Mouse (Mus musculus) CH12.LX (cell line): ENCODE results near the gene Gpatch2. TPM values are rescaled to one million over a fixed set of nuclear protein-coding genes. Genes with fewer than 3 reads are reported as not detected.

ENCODE experiments used
- DNase-seq: peaks from one replicate; pipeline ENCODE4 v3.0.0-alpha.2; 2013; ENCODE audit errors: extremely low read depth
- H3K27ac ChIP-seq: 2 replicates; pipeline ENCODE4 v1.5.1; 2012; ENCODE audit warnings: low read depth, mild to moderate bottlenecking, control low read depth, moderate library complexity; ENCODE audit not compliant: insufficient read depth
- H3K27me3 ChIP-seq: replicated peaks from 2 replicates; pipeline ENCODE3; 2012; ENCODE audit warnings: inconsistent platforms
- H3K36me3 ChIP-seq, 2 experiments: replicated peaks in 1 of 2; 2 replicates each; pipeline versions ENCODE3 to v1.6.1; 2012; ENCODE audit warnings: inconsistent platforms in 1 of 2, low read length in 1 of 2, mild to moderate bottlenecking in 1 of 2, mixed read lengths in 1 of 2, moderate library complexity in 1 of 2; ENCODE audit not compliant: control insufficient read depth in 1 of 2, insufficient read depth in 1 of 2
- H3K4me1 ChIP-seq, 2 experiments: 2 replicates each; pipeline ENCODE4 v1.6.1; 2012; ENCODE audit warnings: inconsistent platforms in 1 of 2, moderate library complexity in 1 of 2; ENCODE audit not compliant: insufficient read depth in 2 of 2, control insufficient read depth in 1 of 2
- H3K4me2 ChIP-seq: 2 replicates; pipeline ENCODE4 v1.6.1; 2012; ENCODE audit warnings: low read depth, mild to moderate bottlenecking, control low read depth; ENCODE audit not compliant: poor library complexity, insufficient read depth, severe bottlenecking
- H3K4me3 ChIP-seq, 3 experiments: fragments of 150-350 bp in 1 of 3; sonication (generic) in 1 of 3; replicated peaks in 1 of 3; 2 replicates each; pipeline versions ENCODE3 to v1.5.1; 2011 to 2012; ENCODE audit warnings: low read depth in 2 of 3, low read length in 2 of 3, mild to moderate bottlenecking in 2 of 3, moderate library complexity in 2 of 3, control low read depth in 1 of 3, improper control_type of control experiment in 1 of 3, inconsistent platforms in 1 of 3, mixed read lengths in 1 of 3; ENCODE audit not compliant: poor library complexity in 1 of 3
- H3K79me2 ChIP-seq: replicated peaks from 2 replicates; pipeline ENCODE4 v1.6.1; 2012; ENCODE audit warnings: mild to moderate bottlenecking, moderate library complexity; ENCODE audit not compliant: control insufficient read depth, poor library complexity, insufficient read depth, severe bottlenecking; ENCODE audit errors: extremely low read depth
- H3K9ac ChIP-seq: 2 replicates; pipeline ENCODE4 v1.6.1; 2012; ENCODE audit warnings: low read depth, mild to moderate bottlenecking, control low read depth, moderate library complexity; ENCODE audit not compliant: insufficient read depth
- H3K9me3 ChIP-seq: replicated peaks from 2 replicates; pipeline ENCODE3; 2012; ENCODE audit warnings: low read length, inconsistent platforms, mixed read lengths
- BHLHE40 ChIP-seq: IDR thresholded peaks from 2 replicates; pipeline ENCODE4 v1.6.1; 2011; ENCODE audit warnings: mild to moderate bottlenecking, low read depth, low read length, improper control_type of control experiment
- CHD1 ChIP-seq: IDR thresholded peaks from 2 replicates; pipeline ENCODE4 v1.6.1; 2012; ENCODE audit warnings: low read depth, low read length, improper control_type of control experiment, inconsistent platforms
- CTCF ChIP-seq, 2 experiments: IDR thresholded peaks in 1 of 2; conservative IDR thresholded peaks in 1 of 2; 2 replicates each; pipeline ENCODE4 v1.5.1; 2011 to 2012; ENCODE audit warnings: low read depth in 2 of 2, low read length in 2 of 2, improper control_type of control experiment in 1 of 2, inconsistent platforms in 1 of 2, mild to moderate bottlenecking in 1 of 2, moderate library complexity in 1 of 2
- E2F4 ChIP-seq: IDR thresholded peaks from 2 replicates; pipeline ENCODE4 v1.6.1; 2011; ENCODE audit warnings: low read depth, low read length, improper control_type of control experiment; ENCODE audit not compliant: insufficient replicate concordance
- ELF1 ChIP-seq: IDR thresholded peaks from 2 replicates; pipeline ENCODE4 v1.6.1; 2014; ENCODE audit warnings: low read depth, mild to moderate bottlenecking, inconsistent platforms, low read length, improper control_type of control experiment
- MAFK ChIP-seq: IDR thresholded peaks from 2 replicates; pipeline ENCODE4 v1.6.1; 2011; ENCODE audit warnings: low read length, improper control_type of control experiment; ENCODE audit not compliant: insufficient replicate concordance
- MAZ ChIP-seq: IDR thresholded peaks from 2 replicates; pipeline ENCODE4 v1.6.1; 2012; ENCODE audit warnings: low read depth, mild to moderate bottlenecking, inconsistent platforms, low read length, improper control_type of control experiment, moderate library complexity
- MEF2A ChIP-seq: IDR thresholded peaks from 2 replicates; pipeline ENCODE4 v1.6.1; 2014; ENCODE audit warnings: low read depth, mild to moderate bottlenecking, inconsistent platforms, low read length, improper control_type of control experiment, borderline replicate concordance
- MXI1 ChIP-seq: IDR thresholded peaks from 2 replicates; pipeline ENCODE4 v1.6.1; 2011; ENCODE audit warnings: mild to moderate bottlenecking, low read depth, low read length, improper control_type of control experiment
- MYC ChIP-seq: IDR thresholded peaks from 2 replicates; pipeline ENCODE4 v1.6.1; 2011; ENCODE audit warnings: low read depth, mild to moderate bottlenecking, improper control_type of control experiment, low read length
- NELFE ChIP-seq: IDR thresholded peaks from 2 replicates; pipeline ENCODE4 v1.6.1; 2011; ENCODE audit warnings: low read depth, low read length, improper control_type of control experiment
- POLR2A ChIP-seq: IDR thresholded peaks from 2 replicates; pipeline ENCODE4 v1.6.1; 2011; ENCODE audit warnings: low read depth, mild to moderate bottlenecking, improper control_type of control experiment, low read length
- RCOR1 ChIP-seq: conservative IDR thresholded peaks from 2 replicates; pipeline ENCODE4 v1.6.1; 2012; ENCODE audit warnings: low read depth, mild to moderate bottlenecking, inconsistent platforms, low read length, improper control_type of control experiment
- SIN3A ChIP-seq: IDR thresholded peaks from 2 replicates; pipeline ENCODE4 v1.6.1; 2012; ENCODE audit warnings: low read length, improper control_type of control experiment, inconsistent platforms
- SMC3 ChIP-seq: IDR thresholded peaks from 2 replicates; pipeline ENCODE4 v1.6.1; 2011; ENCODE audit warnings: low read depth, low read length, improper control_type of control experiment
- USF2 ChIP-seq: conservative IDR thresholded peaks from 2 replicates; pipeline ENCODE4 v1.6.1; 2011; ENCODE audit warnings: low read depth, low read length, improper control_type of control experiment
- ZC3H11A ChIP-seq: IDR thresholded peaks from 2 replicates; pipeline ENCODE4 v1.6.1; 2012; ENCODE audit warnings: low read depth, mild to moderate bottlenecking, inconsistent platforms, low read length, improper control_type of control experiment
- ZKSCAN1 ChIP-seq: IDR thresholded peaks from 2 replicates; pipeline ENCODE4 v1.6.1; 2012; ENCODE audit warnings: low read depth, inconsistent platforms, low read length, improper control_type of control experiment, borderline replicate concordance
- ZMIZ1 ChIP-seq: IDR thresholded peaks from 2 replicates; pipeline ENCODE4 v1.6.1; 2012; ENCODE audit warnings: low read depth, mild to moderate bottlenecking, inconsistent platforms, low read length, improper control_type of control experiment
- ZNF384 ChIP-seq: IDR thresholded peaks from 2 replicates; pipeline ENCODE4 v1.6.1; 2012; ENCODE audit warnings: low read depth, low read length, improper control_type of control experiment, inconsistent platforms
- dilution Hi-C: fragments of 300-500 bp; cut with MboI; formaldehyde crosslinking; loops from 2 replicates; pipeline ENCODE4 v1.14.3; 2020; ENCODE audit warnings: low sequenced_read_pairs; ENCODE audit not compliant: extremely low pct_unique_long_range_greater_than_20kb, extremely low pct_ligation_motif_present
- in situ Hi-C: fragments of 300-500 bp; cut with MboI; formaldehyde crosslinking; loops from 3 replicates; pipeline ENCODE4 v1.14.3; 2019; ENCODE audit warnings: low sequenced_read_pairs, low pct_ligation_motif_present, low pct_unique_long_range_greater_than_20kb, mixed read lengths
- polyA plus RNA-seq: library from polyadenylated mRNA; unstranded; fragments of >175 nt; gene quantifications from 2 replicates; pipeline ENCODE4 v1.2.1, GENCODE M21; 2012; ENCODE audit warnings: low read depth; ENCODE audit not compliant: insufficient read length
- total RNA-seq, 2 experiments: library from RNA; depleted of rRNA; stranded (reverse); fragments of 300-350 nt in 1 of 2; fragments of >200 nt in 1 of 2; gene quantifications; 2 replicates each; pipeline ENCODE4 v1.2.3; 2012 to 2014

Gpatch2 gene
- total and polyA plus RNA-seq, 3 experiments: 14.1 to 17.0 (median 15.4) TPM

- no peak for TF ChIP-seq SIN3A
- TF ChIP-seq MYC: no peak
- TF ChIP-seq ZKSCAN1: no peak
- TF ChIP-seq CTCF (conservative IDR thresholded peaks at IDR 0.05 in 1 of 2, IDR thresholded peaks at IDR 0.05 in 1 of 2; ENCODE audit: low read depth in 2 of 2, low read length in 2 of 2): peak in 1 of 2 experiments; percentile 12; a peak in 1 of 4 replicates
- no peak for TF ChIP-seq MXI1
- no peak for TF ChIP-seq CHD1
- TF ChIP-seq ZC3H11A: no peak
- TF ChIP-seq, all 38 proteins: peak for 1
Measured at GRCm38 (mm10) chr1:187178546-187178945, 36.8 kb upstream of the Gpatch2 start.

GRCm38 (mm10) chr1:187205506-187205905 is 9.8 kb upstream of the Gpatch2 start:
- no peaks in the 10 kb centered on the region for H3K36me3 ChIP-seq
- H3K27ac ChIP-seq: no peak overlapping the region
- peaks cover 0 to 9% of the 10 kb centered on the region in 2 experiments; a peak in 1 of 4 replicates for H3K4me1 ChIP-seq
- dilution Hi-C loops: no loop called here
- no peak for DNase-seq
- in situ Hi-C loops: no loop called here
- no peak for TF ChIP-seq NELFE
- no peak for TF ChIP-seq RCOR1
- no peak for TF ChIP-seq MAZ
- TF ChIP-seq BHLHE40: no peak
- no peak for TF ChIP-seq MEF2A
- TF ChIP-seq USF2: no peak
- no peak for TF ChIP-seq ZKSCAN1
- TF ChIP-seq MYC: no peak
- no peak for TF ChIP-seq CTCF (conservative IDR thresholded peaks at IDR 0.05 in 1 of 2, IDR thresholded peaks at IDR 0.05 in 1 of 2; ENCODE audit: low read depth in 2 of 2, low read length in 2 of 2)
- no peak for TF ChIP-seq ZMIZ1
- TF ChIP-seq POLR2A: no peak
- TF ChIP-seq MAFK: no peak
- no peak for TF ChIP-seq MXI1
- TF ChIP-seq ZNF384: no peak
- no peak for TF ChIP-seq ELF1
- TF ChIP-seq E2F4: no peak
- TF ChIP-seq SMC3: no peak
- no peaks in the 10 kb centered on the region for H3K79me2 ChIP-seq
- H3K4me2 ChIP-seq: no peak overlapping the region
- H3K27me3 ChIP-seq: no peaks in the 10 kb centered on the region
- H3K9me3 ChIP-seq: no peaks in the 10 kb centered on the region
- no peak overlapping the region for H3K9ac ChIP-seq
- no peak overlapping the region for H3K4me3 ChIP-seq

More at GRCm38 (mm10) chr1:187178546-187178945, 36.8 kb upstream of the Gpatch2 start:
- dilution Hi-C loops (no loop called here), in situ Hi-C loops (no loop called here)
- no peak overlapping the region for H3K9ac ChIP-seq
- DNase-seq: no peak
- no peak overlapping the region for H3K27ac ChIP-seq
- no peak overlapping the region for H3K4me2 ChIP-seq
- no peaks in the 10 kb centered on the region for H3K36me3 ChIP-seq
- no peak overlapping the region for H3K4me3 ChIP-seq
- no peaks in the 10 kb centered on the region for H3K79me2 ChIP-seq
- H3K27me3 ChIP-seq: no peaks in the 10 kb centered on the region
- no peaks in the 10 kb centered on the region for H3K4me1 ChIP-seq
- no peaks in the 10 kb centered on the region for H3K9me3 ChIP-seq
